Mouse (Mus musculus): ENCODE data around the gene Gm20388. TPM values are rescaled to one million over a fixed set of nuclear protein-coding genes. Genes with fewer than 3 reads are reported as not detected.
A peak's percentile ranks its signal among the peaks of the same experiment; 100 is the strongest.
"Not testable (repeated sequence)": the region's sequence is repeated elsewhere in the genome, so short reads cannot be mapped to it uniquely, and the experiment has no call there.

Gm20388 gene
- polyA plus RNA-seq, 1 experiment from 2014 or later, result not detected

- Histone ChIP-seq H3K9me3 (ENCODE audit: control insufficient read depth) (no peaks in the 10 kb centered on the region), H3K4me1 (replicated peaks; ENCODE audit: control insufficient read depth, insufficient read depth, low read length) (0 out of 2 replicates have a peak, but pooled peaks cover 5% of the 10 kb centered on the region), H3K4me2 (replicated peaks; ENCODE audit: low read depth) (peak overlapping the region; percentile 66), H3K27me3 (replicated peaks; ENCODE audit: control insufficient read depth, insufficient read depth, low read length) (peaks cover 15% of the 10 kb centered on the region; the same call in 1 of the 2 replicates), H3K27ac (ENCODE audit: low read depth, low read length) (no peak overlapping the region), H3K36me3 (ENCODE audit: control insufficient read depth, insufficient read depth) (no peaks in the 10 kb centered on the region), H3K4me3 (ENCODE audit: low read depth, low read length) (peak overlapping the region; percentile 26), H3K9ac (ENCODE audit: low read depth, low read length) (0 out of 2 replicates have a peak overlapping the region, but pooled peaks have one; percentile 4)
- peak; percentile 92 for TF ChIP-seq CTCF (IDR thresholded peaks at IDR 0.05; ENCODE audit: low read depth)
- no peak for ATAC-seq
- 8% methylated on average over 19 of the region's 19 CpGs for WGBS
Observed at GRCm38 (mm10) chr8:123628968-123629755, 3718.5 kb downstream of the Gm20388 start.

GRCm38 (mm10) chr8:123630058-123630457, 3719.4 kb downstream of the Gm20388 start:
- no peak for TF ChIP-seq CTCF (IDR thresholded peaks at IDR 0.05; ENCODE audit: low read depth)
- WGBS, result 20% methylated on average over 10 of the region's 10 CpGs

DNA sequence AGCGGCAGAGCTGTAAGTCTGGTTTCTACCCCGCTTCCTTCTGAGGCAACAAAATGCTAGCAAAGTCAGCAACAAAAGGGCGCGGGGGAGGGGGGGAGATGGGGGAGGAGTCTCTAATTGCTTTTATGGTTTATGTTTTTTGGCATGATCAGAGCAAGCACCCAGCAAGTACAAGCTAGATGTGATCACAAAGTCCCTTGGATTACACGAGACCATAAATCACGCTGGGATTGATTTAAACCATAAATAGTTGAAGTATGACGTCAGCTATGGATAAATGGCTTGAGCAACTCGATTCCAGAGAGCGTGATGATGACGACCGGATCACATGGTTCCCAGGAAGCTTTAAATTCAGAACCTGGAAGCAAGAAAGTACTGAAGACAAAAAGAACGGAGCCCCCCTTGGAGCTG, 3720.2 kb downstream of the Gm20388 start:
- peak; percentile 42 for ATAC-seq
- WGBS, result 12% methylated on average over 12 of the region's 12 CpGs
- H3K9ac ChIP-seq (ENCODE audit: low read depth, low read length), result no peak overlapping the region
- peak overlapping the region; percentile 56 for H3K4me2 ChIP-seq (replicated peaks; ENCODE audit: low read depth)
- TF ChIP-seq CTCF (IDR thresholded peaks at IDR 0.05; ENCODE audit: low read depth), result no peak
- H3K27me3 ChIP-seq (replicated peaks; ENCODE audit: control insufficient read depth, insufficient read depth, low read length), result peaks cover 2% of the 10 kb centered on the region; the same call in 1 of the 2 replicates
- no peak overlapping the region for H3K27ac ChIP-seq (ENCODE audit: low read depth, low read length)
- no peaks in the 10 kb centered on the region for H3K36me3 ChIP-seq (ENCODE audit: control insufficient read depth, insufficient read depth)
- 0 out of 2 replicates have a peak, but pooled peaks cover 5% of the 10 kb centered on the region for H3K4me1 ChIP-seq (replicated peaks; ENCODE audit: control insufficient read depth, insufficient read depth, low read length)
- H3K4me3 ChIP-seq (ENCODE audit: low read depth, low read length), result 0 out of 2 replicates have a peak overlapping the region, but pooled peaks have one; percentile 11
- no peaks in the 10 kb centered on the region for H3K9me3 ChIP-seq (ENCODE audit: control insufficient read depth)

More at GRCm38 (mm10) chr8:123630058-123630457, 3719.4 kb downstream of the Gm20388 start:
- no peak overlapping the region for H3K4me3 ChIP-seq (ENCODE audit: low read depth, low read length)
- no peak overlapping the region for H3K9ac ChIP-seq (ENCODE audit: low read depth, low read length)
- H3K36me3 ChIP-seq (ENCODE audit: control insufficient read depth, insufficient read depth), result no peaks in the 10 kb centered on the region
- H3K4me1 ChIP-seq (replicated peaks; ENCODE audit: control insufficient read depth, insufficient read depth, low read length), result 0 out of 2 replicates have a peak, but pooled peaks cover 5% of the 10 kb centered on the region
- no peak overlapping the region for H3K27ac ChIP-seq (ENCODE audit: low read depth, low read length)
- H3K27me3 ChIP-seq (replicated peaks; ENCODE audit: control insufficient read depth, insufficient read depth, low read length), result peaks cover 9% of the 10 kb centered on the region; the same call in 1 of the 2 replicates
- ATAC-seq, result no peak
- H3K9me3 ChIP-seq (ENCODE audit: control insufficient read depth), result no peaks in the 10 kb centered on the region
- H3K4me2 ChIP-seq (replicated peaks; ENCODE audit: low read depth), result peak overlapping the region; percentile 56

GRCm38 (mm10) chr8:123631746-123632145, 3721.1 kb downstream of the Gm20388 start:
- H3K4me2 ChIP-seq (replicated peaks; ENCODE audit: low read depth); ATAC-seq; H3K4me1 ChIP-seq (replicated peaks; ENCODE audit: control insufficient read depth, insufficient read depth, low read length); H3K36me3 ChIP-seq (ENCODE audit: control insufficient read depth, insufficient read depth); H3K27me3 ChIP-seq (replicated peaks; ENCODE audit: control insufficient read depth, insufficient read depth, low read length); H3K27ac ChIP-seq (ENCODE audit: low read depth, low read length); H3K4me3 ChIP-seq (ENCODE audit: low read depth, low read length); H3K9me3 ChIP-seq (ENCODE audit: control insufficient read depth); H3K9ac ChIP-seq (ENCODE audit: low read depth, low read length): not testable (repeated sequence)
- 53% methylated on average over 3 of the region's 3 CpGs for WGBS

DNA sequence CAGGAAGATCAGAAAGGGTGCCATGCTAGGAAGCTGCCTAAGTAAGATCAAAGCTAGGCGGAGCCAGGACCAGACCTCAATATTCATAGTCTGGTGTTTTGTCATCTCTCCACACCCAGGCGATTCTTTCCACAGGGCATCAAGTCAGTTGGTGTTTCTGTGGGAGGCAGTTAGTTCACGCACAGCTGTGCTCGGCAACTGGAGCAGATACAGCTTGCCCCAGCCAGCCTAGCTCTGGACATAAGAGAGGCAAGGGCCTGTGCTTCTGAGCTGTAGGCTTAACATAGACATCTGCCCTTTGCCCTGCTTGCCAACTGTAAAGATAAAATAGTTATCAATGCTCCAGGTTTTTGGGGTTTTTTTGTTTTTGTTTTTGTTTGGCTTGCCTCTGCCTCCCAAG, 3721.6 kb downstream of the Gm20388 start:
- Histone ChIP-seq H3K9ac (ENCODE audit: low read depth, low read length) (no peak overlapping the region), H3K27me3 (replicated peaks; ENCODE audit: control insufficient read depth, insufficient read depth, low read length) (no peaks in the 10 kb centered on the region), H3K4me3 (ENCODE audit: low read depth, low read length) (no peak overlapping the region), H3K36me3 (ENCODE audit: control insufficient read depth, insufficient read depth) (no peaks in the 10 kb centered on the region), H3K4me1 (replicated peaks; ENCODE audit: control insufficient read depth, insufficient read depth, low read length) (0 out of 2 replicates have a peak, but pooled peaks cover 5% of the 10 kb centered on the region), H3K4me2 (replicated peaks; ENCODE audit: low read depth) (no peak overlapping the region), H3K27ac (ENCODE audit: low read depth, low read length) (peak overlapping the region; percentile 15; the same call in 1 of the 2 replicates), H3K9me3 (ENCODE audit: control insufficient read depth) (no peaks in the 10 kb centered on the region)
- 47% methylated on average over 4 of the region's 4 CpGs for WGBS
- no peak for ATAC-seq
- TF ChIP-seq CTCF (IDR thresholded peaks at IDR 0.05; ENCODE audit: low read depth), result no peak

DNA sequence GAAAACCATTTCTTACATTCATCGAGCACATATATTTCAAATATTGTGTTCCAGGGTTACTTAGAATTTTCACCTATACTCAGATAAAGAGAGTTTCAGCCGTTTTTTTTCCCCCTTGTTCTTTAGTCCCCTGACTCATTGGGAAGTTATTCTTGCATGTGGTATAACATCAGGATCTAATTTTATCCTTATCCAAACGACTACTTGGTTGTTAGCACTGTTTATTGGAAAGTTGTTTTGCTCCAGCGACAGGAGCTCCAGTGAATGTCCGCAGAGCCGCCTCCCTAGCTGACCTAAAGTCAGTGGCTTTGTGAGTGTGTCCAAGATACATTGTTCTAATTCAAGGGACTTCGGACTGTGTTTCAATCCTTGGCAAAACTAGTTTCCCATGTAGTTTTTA, 3723.2 kb downstream of the Gm20388 start:
- 43% methylated on average over 7 of the region's 7 CpGs for WGBS
- H3K4me3 ChIP-seq (ENCODE audit: low read depth, low read length), result no peak overlapping the region
- 0 out of 2 replicates have a peak overlapping the region, but pooled peaks have one; percentile 50 for H3K27ac ChIP-seq (ENCODE audit: low read depth, low read length)
- no peak overlapping the region for H3K9ac ChIP-seq (ENCODE audit: low read depth, low read length)
- no peaks in the 10 kb centered on the region for H3K9me3 ChIP-seq (ENCODE audit: control insufficient read depth)
- TF ChIP-seq CTCF (IDR thresholded peaks at IDR 0.05; ENCODE audit: low read depth), result no peak
- no peak overlapping the region for H3K4me2 ChIP-seq (replicated peaks; ENCODE audit: low read depth)
- 0 out of 2 replicates have a peak, but pooled peaks cover 2% of the 10 kb centered on the region for H3K4me1 ChIP-seq (replicated peaks; ENCODE audit: control insufficient read depth, insufficient read depth, low read length)
- H3K36me3 ChIP-seq (ENCODE audit: control insufficient read depth, insufficient read depth), result no peaks in the 10 kb centered on the region
- no peaks in the 10 kb centered on the region for H3K27me3 ChIP-seq (replicated peaks; ENCODE audit: control insufficient read depth, insufficient read depth, low read length)
- ATAC-seq, result no peak
